ENCODE assay signal across 8 mouse cellular contexts in the genomic region with DNA sequence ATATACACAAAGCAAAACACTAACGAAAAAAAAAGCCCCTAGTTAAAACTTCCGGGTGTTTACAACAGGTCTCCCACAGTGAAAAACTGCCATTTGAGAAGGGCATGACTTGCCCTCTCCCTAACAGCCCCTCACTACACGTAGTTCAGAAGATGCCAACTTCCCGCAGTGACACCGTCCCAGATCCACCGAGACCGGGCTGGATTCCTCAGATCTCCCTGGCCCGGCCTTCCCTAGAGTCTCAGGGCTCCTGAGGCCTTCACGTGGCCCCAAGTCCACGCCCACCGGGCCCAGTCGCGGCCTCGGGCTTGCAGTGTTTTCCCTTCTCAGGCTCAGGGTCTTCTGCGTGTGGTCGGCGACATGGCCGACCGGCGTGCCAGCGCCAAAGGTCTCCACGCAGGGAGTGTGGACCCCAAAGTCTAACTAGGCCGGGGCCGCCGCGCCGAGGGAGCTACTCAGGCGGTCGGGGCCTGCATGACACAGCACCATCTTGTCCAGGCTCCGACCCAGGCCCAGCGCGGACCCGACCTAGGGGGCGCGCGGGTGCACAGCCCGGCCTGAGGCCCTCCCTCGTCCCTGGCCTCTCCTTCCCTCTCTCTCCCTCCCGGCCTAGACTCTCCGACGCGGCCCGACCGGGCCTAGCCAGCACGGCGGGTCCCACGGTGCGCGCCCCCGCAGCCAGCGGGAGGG. TPM values are rescaled to one million over a fixed set of nuclear protein-coding genes. Genes with fewer than 3 reads are reported as not detected.
DNase-seq lines count a peak whose midpoint lies in the region; ATAC-seq lines count a peak whose summit lies in the region.

No protein-coding gene starts in this region.

- peak; percentile 84 for DNase-seq in MN1 (ENCODE audit: low spot score)
- DNase-seq in cerebellum, adult 8-10 months = peak; percentile 65
- peak; percentile 85 for DNase-seq in hindbrain, embryonic 10.5 days (ENCODE audit: low spot score)
- peak; percentile 67 to 78 for DNase-seq in layer of hippocampus, postnatal 10 days (ENCODE audit: low spot score in 2 of 2)
- DNase-seq in lung, postnatal 10 days = peak; percentile 80
- peak; percentile 60 for DNase-seq in ovary, postnatal 14 days (ENCODE audit: low spot score)
- DNase-seq in thymus, postnatal 10 days (ENCODE audit: low spot score in 2 of 2) = peak; percentile 58 to 61

- no peaks in the 10 kb centered on the region for H3K9me3 ChIP-seq in hindbrain, embryonic 10.5 days

- peaks cover 56% of the 10 kb centered on the region for H3K36me3 ChIP-seq in hindbrain, embryonic 10.5 days

- under 1% methylated on average over 51 of the region's 51 CpGs for WGBS in hindbrain, embryonic 10.5 days

- peak overlapping the region; percentile 87 for H3K4me3 ChIP-seq in hindbrain, embryonic 10.5 days

- no peaks in the 10 kb centered on the region for H3K27me3 ChIP-seq in hindbrain, embryonic 10.5 days (ENCODE audit: insufficient read depth, poor library complexity, severe bottlenecking)

- peak overlapping the region; percentile 97 for H3K27ac ChIP-seq in hindbrain, embryonic 10.5 days

- ATAC-seq in frontal cortex, adult (ENCODE audit: low TSS enrichment) = peak; percentile 48

- peaks cover 28% of the 10 kb centered on the region for H3K4me1 ChIP-seq in hindbrain, embryonic 10.5 days (replicated peaks)

RNA-seq across cellular contexts. Expression of gene Vcp, which starts 0.7 kb away (rescaled TPM):
- polyA plus RNA-seq in hindbrain, embryonic 10.5 days (2016; fragmentation: Nextera tagmentation; extraction: Ambion mirVana) = 600 and 640 TPM in 2 replicates
- total RNA-seq in layer of hippocampus, postnatal 10 days (2021) = 100 to 1,000 TPM; 249 to 263 TPM

RNA-seq across cellular contexts. Expression of gene Fancg, which starts 10.7 kb away (rescaled TPM):
- 23.2 and 25.5 TPM in 2 replicates for polyA plus RNA-seq in hindbrain, embryonic 10.5 days (2016; fragmentation: Nextera tagmentation; extraction: Ambion mirVana)
- 10 to 100 TPM in 1 of 2 experiments, 1 to 10 TPM in 1; 8.4 to 11.9 TPM for total RNA-seq in layer of hippocampus, postnatal 10 days (2021)

RNA-seq across cellular contexts. Expression of gene Pigo, which starts 26.0 kb away (rescaled TPM):
- polyA plus RNA-seq in hindbrain, embryonic 10.5 days (2016; fragmentation: Nextera tagmentation; extraction: Ambion mirVana) = 20.3 and 23.2 TPM in 2 replicates
- 10 to 100 TPM; 25.6 to 26.0 TPM for total RNA-seq in layer of hippocampus, postnatal 10 days (2021)

RNA-seq across cellular contexts. Expression of gene 1700022I11Rik, which starts 30.2 kb away (rescaled TPM):
- 0.75 and 0.95 TPM in 2 replicates for polyA plus RNA-seq in hindbrain, embryonic 10.5 days (2016; fragmentation: Nextera tagmentation; extraction: Ambion mirVana)
- total RNA-seq in layer of hippocampus, postnatal 10 days (2021) = not detected

RNA-seq across cellular contexts. Expression of gene Stoml2, which starts 31.9 kb away (rescaled TPM):
- polyA plus RNA-seq in hindbrain, embryonic 10.5 days (2016; fragmentation: Nextera tagmentation; extraction: Ambion mirVana) = 404 and 440 TPM in 2 replicates
- 100 to 1,000 TPM; 101 TPM for total RNA-seq in layer of hippocampus, postnatal 10 days (2021)

Comparison
In these comparisons a context has a peak if more than half of its experiments do, and no peak if none do; other contexts are left out.
1. Peak in every context shown above with its lines: DNase-seq, ATAC-seq, H3K4me3 ChIP-seq and H3K27ac ChIP-seq.